Mouse (Mus musculus) neutrophil, adult 65 days (primary cell): Measurements from ENCODE around the gene Rbm31y. TPM values are rescaled to one million over a fixed set of nuclear protein-coding genes. Genes with fewer than 3 reads are reported as not detected.

Experiments
- total RNA-seq: library from RNA; stranded (reverse); gene quantifications from 2 replicates; pipeline ENCODE4 v1.2.4, GENCODE M21; 2023

Gene Rbm31y
- not detected in 2 replicates for total RNA-seq

DNA sequence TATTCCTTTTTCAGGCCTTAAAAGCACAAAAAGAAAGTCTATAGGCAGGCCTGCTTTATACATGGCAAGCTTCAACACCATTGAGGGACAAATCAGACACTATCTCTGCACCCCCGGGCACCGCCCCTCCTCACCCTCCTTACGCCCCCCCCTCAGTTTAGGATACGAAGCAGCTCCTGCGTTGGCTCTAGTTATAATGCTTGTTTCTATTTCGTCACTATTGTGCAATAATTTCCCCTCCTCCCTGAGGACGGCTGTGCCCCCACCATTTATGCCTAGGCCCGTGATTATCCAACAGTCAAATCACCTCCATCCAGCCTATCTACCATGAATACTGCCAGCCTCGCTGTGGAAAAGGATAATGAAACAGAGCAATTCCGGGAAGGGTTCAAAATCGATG, at the start of gene Rbm31y:
Rbm31y (plus strand) TSS at position 301 of the 400 bp plus-strand sequence.

